Mouse (Mus musculus): ENCODE results near the gene Gm2897. TPM values are rescaled to one million over a fixed set of nuclear protein-coding genes. Genes with fewer than 3 reads are reported as not detected.
"Not testable (repeated sequence)": the region's sequence is repeated elsewhere in the genome, so short reads cannot be mapped to it uniquely, and the experiment has no call there.

The Gm2897 gene
- under 1 TPM in 1 of 2 experiments, not detected in 1; 0.35 TPM for total RNA-seq (2021)
- polyA plus RNA-seq (2012; rRNA removed), result 0.12 and 0.24 TPM in 2 replicates
- long read RNA-seq, partial matches to known transcripts, result 0 of 1 reads
- long read RNA-seq, other reads (novel, unspliced or antisense), result 1 of 1 reads

GRCm38 (mm10) chr14:3048727-3049512, at the start of gene Gm2897:
Gene Gm2897 (plus strand): TSS chr14:3049285.
- peak; percentile 33 for DNase-seq

GRCm38 (mm10) chr14:3029702-3030101, 19.4 kb upstream of the Gm2897 start, which contains the start of gene Gm2888:
Gene Gm2888 (plus strand): TSS chr14:3030002.
- DNase-seq, result not testable (repeated sequence)

- peak; percentile 22 for DNase-seq
Observed at GRCm38 (mm10) chr14:3049513-3049800, 372 bp downstream of the Gm2897 start.

GRCm38 (mm10) chr14:3050087-3050486, 1.0 kb downstream of the Gm2897 start:
- DNase-seq, result peak; percentile 9

GRCm38 (mm10) chr14:3116051-3116450, 67.0 kb downstream of the Gm2897 start:
- DNase-seq, result peak; percentile 4

Other genes with a start within 250 kb of the Gm2897 start
- not detected for gene Gm2888, start 19.3 kb upstream of the Gm2897 start, total RNA-seq (2021)
- not detected in 2 replicates for gene Gm2888, start 19.3 kb upstream of the Gm2897 start, polyA plus RNA-seq (2012; rRNA removed)
- gene Gm10340, start 84.7 kb downstream of the Gm2897 start, total RNA-seq (2021), result not detected
- gene Gm10340, start 84.7 kb downstream of the Gm2897 start, polyA plus RNA-seq (2012; rRNA removed), result not detected in 2 replicates
- gene Gm5795, start 139.0 kb downstream of the Gm2897 start, total RNA-seq (2021), result not detected
- not detected in 2 replicates for gene Gm5795, start 139.0 kb downstream of the Gm2897 start, polyA plus RNA-seq (2012; rRNA removed)
- not detected for gene D830030K20Rik, start 159.2 kb downstream of the Gm2897 start, total RNA-seq (2021)
- gene D830030K20Rik, start 159.2 kb downstream of the Gm2897 start, polyA plus RNA-seq (2012; rRNA removed), result 0.09 TPM in 1 of 2 replicates, not detected in the other

Measured in adrenal gland, adult 2 months (tissue).